Mouse (Mus musculus) inflammation-experienced regulatory T-cells, adult 16 weeks (primary cell): ENCODE data around the gene Map4k2. TPM values are rescaled to one million over a fixed set of nuclear protein-coding genes. Genes with fewer than 3 reads are reported as not detected.

Experiments used
- polyA plus RNA-seq: library from polyadenylated mRNA; unstranded; fragments of 100-300 nt; shearing (Covaris generic); gene quantifications from one replicate; pipeline ENCODE4 v1.2.1, GENCODE M21; 2017

Gene Map4k2
- 113 TPM for polyA plus RNA-seq

DNA sequence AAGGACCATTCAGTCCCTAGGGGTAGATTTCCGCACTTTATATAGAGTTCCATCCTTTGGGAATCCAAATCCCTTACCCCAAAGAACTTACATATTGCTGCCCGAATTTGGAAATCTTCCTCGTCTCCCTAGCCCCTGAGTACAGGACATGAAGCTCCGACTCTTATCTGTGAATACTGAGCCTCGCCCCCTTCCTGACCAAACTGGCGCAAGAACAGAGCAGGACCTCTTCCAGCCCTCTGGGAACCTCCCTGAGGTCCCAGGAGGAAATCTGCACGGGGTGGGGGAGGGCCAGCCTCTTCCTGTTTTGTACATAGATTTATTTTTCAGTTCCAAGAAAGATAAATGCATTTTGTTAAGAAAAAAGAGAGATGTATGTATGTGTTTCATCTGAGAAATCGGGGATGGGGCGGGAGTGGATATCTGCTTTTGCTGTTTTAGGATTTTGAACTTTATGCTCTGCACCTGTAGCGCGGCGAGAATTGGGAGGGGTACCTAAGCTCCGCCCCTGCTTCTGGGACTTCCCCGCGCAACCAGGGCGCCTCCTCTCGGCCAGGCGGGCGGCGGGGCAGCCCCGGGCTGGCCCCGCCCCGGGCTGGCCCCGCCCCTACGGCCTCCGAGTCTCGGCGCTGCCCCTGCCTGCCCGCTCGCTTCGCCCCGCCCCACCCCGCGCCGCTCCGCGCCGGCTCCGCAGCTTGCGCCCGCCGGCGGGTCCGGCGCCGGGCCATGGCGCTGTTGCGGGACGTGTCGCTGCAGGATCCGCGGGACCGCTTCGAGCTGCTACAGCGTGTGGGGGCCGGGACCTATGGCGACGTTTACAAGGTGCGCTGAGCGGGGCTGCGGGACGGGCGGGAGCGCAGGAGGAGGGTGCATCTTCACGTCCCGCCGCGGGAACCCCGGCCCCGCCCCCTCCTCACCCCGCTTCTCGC lies at the start of gene Map4k2:
Gene Map4k2, plus strand, starts transcription at position 612 of the 929 bp plus-strand sequence.

DNA sequence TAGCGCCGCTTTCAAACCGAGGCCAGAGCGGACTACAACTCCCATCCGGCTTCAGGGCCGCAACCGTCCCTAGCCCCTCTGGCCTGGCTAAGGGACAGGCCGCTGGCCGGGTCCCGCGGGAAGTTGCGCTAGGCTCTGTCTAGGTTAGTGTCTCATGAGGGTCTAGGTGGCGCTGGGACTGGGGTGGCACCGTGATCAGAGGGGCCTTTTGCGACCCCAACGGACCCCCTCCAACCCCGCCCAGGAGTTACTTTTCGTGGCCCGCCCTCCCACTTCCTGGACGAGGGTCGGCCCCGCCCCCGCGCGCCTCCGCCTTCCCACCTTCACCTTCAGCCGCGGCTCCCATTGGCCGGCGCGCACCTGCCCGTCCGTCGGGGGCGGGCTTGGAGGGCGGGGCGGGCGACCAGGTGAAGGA lies 34.8 kb upstream of the Map4k2 start, which contains the start of gene Cdc42bpg:
Gene Cdc42bpg, plus strand, starts transcription at position 320 of the 415 bp plus-strand sequence.

DNA sequence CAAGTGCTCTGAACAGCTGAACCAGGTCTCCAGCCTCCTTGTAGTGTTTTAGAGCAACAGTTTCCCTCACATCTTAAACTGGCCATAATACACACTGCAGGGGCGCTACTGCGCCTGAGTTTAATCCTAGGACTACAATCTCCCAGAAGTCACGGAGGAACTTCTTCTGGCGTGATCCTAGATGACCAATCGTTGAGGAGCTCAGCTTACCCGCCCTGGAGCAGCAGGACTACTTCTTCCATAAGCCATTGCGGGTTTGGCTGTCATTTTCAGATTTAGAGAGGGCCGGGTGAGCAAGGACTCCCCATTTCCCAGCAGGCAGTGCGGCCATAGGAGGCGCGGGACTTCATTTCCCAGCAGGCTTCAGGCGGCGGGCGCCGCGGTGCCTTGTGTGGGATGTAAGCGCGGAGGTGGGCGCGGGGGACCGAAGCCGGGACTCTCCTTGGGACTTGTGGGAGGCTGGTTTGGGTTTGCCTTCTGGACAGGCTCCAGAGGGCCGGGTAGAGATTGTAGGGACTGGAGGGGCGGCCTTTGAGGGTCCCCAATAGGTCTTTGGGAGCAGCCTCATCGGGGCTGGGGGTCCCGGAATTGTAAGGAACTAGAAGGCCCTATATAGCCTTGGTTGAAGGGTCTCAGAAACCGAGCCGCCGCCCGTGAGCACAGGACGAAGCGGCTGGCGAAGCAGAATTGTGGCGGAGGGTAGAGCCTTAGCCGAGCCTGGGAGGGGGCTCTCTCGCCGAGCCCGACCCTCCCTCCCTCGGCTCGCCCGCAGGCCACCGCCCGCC lies 6.1 kb upstream of the Map4k2 start, which contains the start of gene Men1:
Gene Men1, plus strand, starts transcription at position 307 of the 785 bp plus-strand sequence.

DNA sequence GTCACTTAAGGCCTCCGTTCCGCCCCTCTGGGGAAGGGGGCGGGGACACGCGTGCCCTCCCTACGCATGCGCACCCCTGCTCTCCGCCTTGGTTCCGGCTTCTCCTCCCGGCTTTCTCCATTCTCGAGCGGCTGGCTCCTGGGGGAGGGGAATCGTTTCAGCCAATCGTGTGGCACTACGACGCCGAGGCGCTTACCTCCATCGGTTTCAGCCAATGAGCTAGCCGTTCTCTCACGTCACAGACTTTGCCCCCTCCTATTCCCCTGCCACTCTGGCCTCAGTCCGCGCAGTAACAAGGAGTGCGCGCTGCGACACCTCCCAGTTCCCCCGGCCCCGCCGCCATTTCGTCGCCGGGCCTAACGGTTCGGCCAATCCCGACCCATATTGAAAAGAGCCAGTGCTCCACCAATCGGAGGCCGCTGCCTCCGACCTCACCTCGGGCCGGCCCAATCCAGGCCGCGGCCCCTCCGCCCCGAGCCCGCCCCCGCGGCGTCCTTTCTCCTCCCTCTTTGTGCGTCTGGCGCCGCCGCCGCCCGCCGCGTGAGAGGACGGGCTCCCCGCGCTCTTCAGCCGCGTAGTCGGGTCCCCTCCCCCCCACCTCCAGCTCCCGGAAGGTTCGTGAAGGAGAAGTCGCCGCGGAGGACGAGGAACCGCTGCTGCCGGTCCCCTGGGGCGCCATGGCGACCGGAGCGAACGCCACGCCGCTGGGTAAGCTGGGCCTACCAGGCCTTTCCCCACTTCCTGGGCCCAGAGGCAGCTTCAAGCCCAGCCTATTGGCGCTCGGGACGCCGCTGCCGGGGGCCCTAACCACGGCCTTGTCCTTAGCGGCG lies 22.7 kb downstream of the Map4k2 start, which contains the start of gene Sf1:
Gene Sf1, plus strand, starts transcription at position 280 of the 830 bp plus-strand sequence.

DNA sequence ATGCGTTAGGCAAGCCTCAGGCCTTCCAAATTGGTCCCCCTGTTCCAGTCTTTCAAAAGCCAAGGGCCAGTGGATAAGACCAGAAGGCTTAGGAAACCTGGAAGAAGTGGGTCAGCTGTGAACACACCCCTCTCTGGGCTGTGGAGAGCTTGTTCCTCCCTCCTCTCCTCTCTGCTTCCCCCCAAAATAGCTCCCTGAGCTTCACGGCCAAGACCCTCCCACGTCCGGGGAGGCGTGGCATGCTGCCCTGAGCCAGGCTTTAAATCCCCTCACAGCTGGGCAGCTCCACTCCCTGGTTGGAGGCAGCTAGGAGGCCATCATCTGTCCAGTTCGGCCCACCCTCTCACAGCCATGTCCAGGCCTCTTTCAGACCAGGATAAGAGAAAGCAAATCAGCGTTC lies 43.2 kb downstream of the Map4k2 start, which contains the start of gene Pygm:
Gene Pygm, plus strand, starts transcription at position 272 of the 400 bp plus-strand sequence.

DNA sequence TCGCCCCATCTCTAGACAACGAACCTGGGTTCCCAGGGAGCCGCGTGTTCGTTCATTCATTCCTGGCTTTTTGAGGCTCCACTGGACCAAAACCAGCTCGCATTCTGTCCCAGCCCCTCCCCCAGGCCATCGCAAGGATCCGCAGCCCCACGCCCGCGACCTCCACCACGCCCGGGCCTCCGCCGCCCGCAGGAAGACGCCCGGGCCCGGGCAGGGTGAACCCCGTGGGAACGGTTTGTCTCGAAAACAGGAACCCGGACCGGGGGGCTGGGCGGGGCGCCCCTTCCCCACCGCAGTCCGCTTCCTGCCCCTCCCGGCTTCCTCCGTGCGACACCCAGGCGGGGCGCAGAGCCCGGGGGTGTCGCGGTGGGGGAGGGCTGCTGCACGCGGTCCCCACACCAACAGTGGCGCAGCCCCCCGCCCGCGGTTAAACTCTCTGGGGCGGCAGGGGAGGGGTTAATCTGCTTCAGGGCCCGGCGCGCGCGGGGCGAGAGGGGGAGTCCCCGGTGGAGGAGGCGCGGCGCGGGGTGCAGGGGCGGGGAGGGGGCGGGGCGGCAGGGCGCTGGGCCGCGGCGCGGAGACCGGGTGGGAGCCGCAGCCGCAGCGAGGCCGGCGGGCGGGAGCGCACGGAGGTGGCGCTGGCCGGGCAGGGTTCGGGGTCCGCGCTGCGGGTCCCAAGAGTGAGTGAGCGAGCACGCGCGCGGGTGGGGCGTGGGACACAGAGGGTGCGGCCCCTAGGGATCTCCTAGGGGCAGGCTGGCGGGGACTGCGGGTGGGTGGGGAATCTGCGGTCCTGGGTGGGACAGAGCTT lies 58.6 kb downstream of the Map4k2 start, which contains the start of gene Rasgrp2:
Gene Rasgrp2, plus strand, starts transcription at position 56 of the 811 bp plus-strand sequence.

Other genes with a start within 250 kb of the Map4k2 start
- gene AC131692.1, start 246.7 kb upstream of the Map4k2 start, polyA plus RNA-seq: not detected
- gene Naaladl1, start 235.4 kb upstream of the Map4k2 start, polyA plus RNA-seq: not detected
- gene Sac3d1, start 222.5 kb upstream of the Map4k2 start, polyA plus RNA-seq: 2.7 TPM
- 43.1 TPM for gene Snx15, start 212.8 kb upstream of the Map4k2 start, polyA plus RNA-seq
- not detected for gene Batf2, start 200.2 kb upstream of the Map4k2 start, polyA plus RNA-seq
- gene Arl2, start 199.6 kb upstream of the Map4k2 start, polyA plus RNA-seq: 25.0 TPM
- gene Majin, start 156.7 kb upstream of the Map4k2 start, polyA plus RNA-seq: 0.28 TPM
- gene Gpha2, start 114.8 kb upstream of the Map4k2 start, polyA plus RNA-seq: not detected
- 14.8 TPM for gene Ppp2r5b, start 105.3 kb upstream of the Map4k2 start, polyA plus RNA-seq
- gene Atg2a, start 99.5 kb upstream of the Map4k2 start, polyA plus RNA-seq: 48.1 TPM
- 25.5 TPM for gene Ehd1, start 64.4 kb upstream of the Map4k2 start, polyA plus RNA-seq
- 0.37 TPM for gene Cdc42bpg, start 34.7 kb upstream of the Map4k2 start, polyA plus RNA-seq
- 78.5 TPM for gene Men1, start 6.2 kb upstream of the Map4k2 start, polyA plus RNA-seq
- gene Sf1, start 22.6 kb downstream of the Map4k2 start, polyA plus RNA-seq: 249 TPM
- gene Pygm, start 43.3 kb downstream of the Map4k2 start, polyA plus RNA-seq: 2.8 TPM
- 104 TPM for gene Rasgrp2, start 58.2 kb downstream of the Map4k2 start, polyA plus RNA-seq
- gene Nrxn2, start 77.6 kb downstream of the Map4k2 start, polyA plus RNA-seq: not detected
- not detected for gene Slc22a12, start 201.9 kb downstream of the Map4k2 start, polyA plus RNA-seq